Mouse (Mus musculus) CH12.LX (cell line): Measurements from ENCODE around the gene Exoc2. TPM values are rescaled to one million over a fixed set of nuclear protein-coding genes. Genes with fewer than 3 reads are reported as not detected.

Source experiments
- DNase-seq: peaks from one replicate; pipeline ENCODE4 v3.0.0-alpha.2; 2013; ENCODE audit errors: extremely low read depth
- H3K27ac ChIP-seq: 2 replicates; pipeline ENCODE4 v1.5.1; 2012; ENCODE audit warnings: low read depth, mild to moderate bottlenecking, control low read depth, moderate library complexity; ENCODE audit not compliant: insufficient read depth
- H3K27me3 ChIP-seq: replicated peaks from 2 replicates; pipeline ENCODE3; 2012; ENCODE audit warnings: inconsistent platforms
- H3K36me3 ChIP-seq, 2 experiments: replicated peaks in 1 of 2; 2 replicates each; pipeline versions ENCODE3 to v1.6.1; 2012; ENCODE audit warnings: inconsistent platforms in 1 of 2, low read length in 1 of 2, mild to moderate bottlenecking in 1 of 2, mixed read lengths in 1 of 2, moderate library complexity in 1 of 2; ENCODE audit not compliant: control insufficient read depth in 1 of 2, insufficient read depth in 1 of 2
- H3K4me1 ChIP-seq, 2 experiments: 2 replicates each; pipeline ENCODE4 v1.6.1; 2012; ENCODE audit warnings: inconsistent platforms in 1 of 2, moderate library complexity in 1 of 2; ENCODE audit not compliant: insufficient read depth in 2 of 2, control insufficient read depth in 1 of 2
- H3K4me2 ChIP-seq: 2 replicates; pipeline ENCODE4 v1.6.1; 2012; ENCODE audit warnings: low read depth, mild to moderate bottlenecking, control low read depth; ENCODE audit not compliant: poor library complexity, insufficient read depth, severe bottlenecking
- H3K4me3 ChIP-seq, 3 experiments: fragments of 150-350 bp in 1 of 3; sonication (generic) in 1 of 3; replicated peaks in 1 of 3; 2 replicates each; pipeline versions ENCODE3 to v1.5.1; 2011 to 2012; ENCODE audit warnings: low read depth in 2 of 3, low read length in 2 of 3, mild to moderate bottlenecking in 2 of 3, moderate library complexity in 2 of 3, control low read depth in 1 of 3, improper control_type of control experiment in 1 of 3, inconsistent platforms in 1 of 3, mixed read lengths in 1 of 3; ENCODE audit not compliant: poor library complexity in 1 of 3
- H3K79me2 ChIP-seq: replicated peaks from 2 replicates; pipeline ENCODE4 v1.6.1; 2012; ENCODE audit warnings: mild to moderate bottlenecking, moderate library complexity; ENCODE audit not compliant: control insufficient read depth, poor library complexity, insufficient read depth, severe bottlenecking; ENCODE audit errors: extremely low read depth
- H3K9ac ChIP-seq: 2 replicates; pipeline ENCODE4 v1.6.1; 2012; ENCODE audit warnings: low read depth, mild to moderate bottlenecking, control low read depth, moderate library complexity; ENCODE audit not compliant: insufficient read depth
- H3K9me3 ChIP-seq: replicated peaks from 2 replicates; pipeline ENCODE3; 2012; ENCODE audit warnings: low read length, inconsistent platforms, mixed read lengths
- CHD1 ChIP-seq: IDR thresholded peaks from 2 replicates; pipeline ENCODE4 v1.6.1; 2012; ENCODE audit warnings: low read depth, low read length, improper control_type of control experiment, inconsistent platforms
- CTCF ChIP-seq, 2 experiments: IDR thresholded peaks in 1 of 2; conservative IDR thresholded peaks in 1 of 2; 2 replicates each; pipeline ENCODE4 v1.5.1; 2011 to 2012; ENCODE audit warnings: low read depth in 2 of 2, low read length in 2 of 2, improper control_type of control experiment in 1 of 2, inconsistent platforms in 1 of 2, mild to moderate bottlenecking in 1 of 2, moderate library complexity in 1 of 2
- E2F4 ChIP-seq: IDR thresholded peaks from 2 replicates; pipeline ENCODE4 v1.6.1; 2011; ENCODE audit warnings: low read depth, low read length, improper control_type of control experiment; ENCODE audit not compliant: insufficient replicate concordance
- ELF1 ChIP-seq: IDR thresholded peaks from 2 replicates; pipeline ENCODE4 v1.6.1; 2014; ENCODE audit warnings: low read depth, mild to moderate bottlenecking, inconsistent platforms, low read length, improper control_type of control experiment
- HCFC1 ChIP-seq: IDR thresholded peaks from 2 replicates; pipeline ENCODE4 v1.6.1; 2012; ENCODE audit warnings: low read depth, mild to moderate bottlenecking, inconsistent platforms, low read length, improper control_type of control experiment
- JUN ChIP-seq: IDR thresholded peaks from 2 replicates; pipeline ENCODE4 v1.6.1; 2011; ENCODE audit warnings: low read depth, mild to moderate bottlenecking, low read length, improper control_type of control experiment, moderate library complexity; ENCODE audit not compliant: insufficient read depth
- JUND ChIP-seq: conservative IDR thresholded peaks from 2 replicates; pipeline ENCODE4 v1.6.1; 2011; ENCODE audit warnings: low read depth, low read length, improper control_type of control experiment
- MAFK ChIP-seq: IDR thresholded peaks from 2 replicates; pipeline ENCODE4 v1.6.1; 2011; ENCODE audit warnings: low read length, improper control_type of control experiment; ENCODE audit not compliant: insufficient replicate concordance
- MAX ChIP-seq: IDR thresholded peaks from 2 replicates; pipeline ENCODE4 v1.6.1; 2011; ENCODE audit warnings: low read length, improper control_type of control experiment
- MAZ ChIP-seq: IDR thresholded peaks from 2 replicates; pipeline ENCODE4 v1.6.1; 2012; ENCODE audit warnings: low read depth, mild to moderate bottlenecking, inconsistent platforms, low read length, improper control_type of control experiment, moderate library complexity
- MEF2A ChIP-seq: IDR thresholded peaks from 2 replicates; pipeline ENCODE4 v1.6.1; 2014; ENCODE audit warnings: low read depth, mild to moderate bottlenecking, inconsistent platforms, low read length, improper control_type of control experiment, borderline replicate concordance
- NELFE ChIP-seq: IDR thresholded peaks from 2 replicates; pipeline ENCODE4 v1.6.1; 2011; ENCODE audit warnings: low read depth, low read length, improper control_type of control experiment
- NRF1 ChIP-seq: IDR thresholded peaks from 2 replicates; pipeline ENCODE4 v1.6.1; 2014; ENCODE audit warnings: low read depth, mild to moderate bottlenecking, inconsistent platforms, low read length, improper control_type of control experiment, moderate library complexity
- POLR2A ChIP-seq: IDR thresholded peaks from 2 replicates; pipeline ENCODE4 v1.6.1; 2011; ENCODE audit warnings: low read depth, mild to moderate bottlenecking, improper control_type of control experiment, low read length
- RAD21 ChIP-seq: IDR thresholded peaks from 2 replicates; pipeline ENCODE4 v1.6.1; 2011; ENCODE audit warnings: low read depth, mild to moderate bottlenecking, low read length, improper control_type of control experiment, moderate library complexity
- RCOR1 ChIP-seq: conservative IDR thresholded peaks from 2 replicates; pipeline ENCODE4 v1.6.1; 2012; ENCODE audit warnings: low read depth, mild to moderate bottlenecking, inconsistent platforms, low read length, improper control_type of control experiment
- SIN3A ChIP-seq: IDR thresholded peaks from 2 replicates; pipeline ENCODE4 v1.6.1; 2012; ENCODE audit warnings: low read length, improper control_type of control experiment, inconsistent platforms
- SMC3 ChIP-seq: IDR thresholded peaks from 2 replicates; pipeline ENCODE4 v1.6.1; 2011; ENCODE audit warnings: low read depth, low read length, improper control_type of control experiment
- TBP ChIP-seq: conservative IDR thresholded peaks from 2 replicates; pipeline ENCODE4 v1.6.1; 2011; ENCODE audit warnings: low read depth, low read length, improper control_type of control experiment
- USF2 ChIP-seq: conservative IDR thresholded peaks from 2 replicates; pipeline ENCODE4 v1.6.1; 2011; ENCODE audit warnings: low read depth, low read length, improper control_type of control experiment
- dilution Hi-C: fragments of 300-500 bp; cut with MboI; formaldehyde crosslinking; loops from 2 replicates; pipeline ENCODE4 v1.14.3; 2020; ENCODE audit warnings: low sequenced_read_pairs; ENCODE audit not compliant: extremely low pct_unique_long_range_greater_than_20kb, extremely low pct_ligation_motif_present
- in situ Hi-C: fragments of 300-500 bp; cut with MboI; formaldehyde crosslinking; loops from 3 replicates; pipeline ENCODE4 v1.14.3; 2019; ENCODE audit warnings: low sequenced_read_pairs, low pct_ligation_motif_present, low pct_unique_long_range_greater_than_20kb, mixed read lengths
- polyA plus RNA-seq: library from polyadenylated mRNA; unstranded; fragments of >175 nt; gene quantifications from 2 replicates; pipeline ENCODE4 v1.2.1, GENCODE M21; 2012; ENCODE audit warnings: low read depth; ENCODE audit not compliant: insufficient read length
- total RNA-seq, 2 experiments: library from RNA; depleted of rRNA; stranded (reverse); fragments of 300-350 nt in 1 of 2; fragments of >200 nt in 1 of 2; gene quantifications; 2 replicates each; pipeline ENCODE4 v1.2.3; 2012 to 2014

Gene Exoc2
- total and polyA plus RNA-seq, 3 experiments: 21.1 to 33.0 (median 29.7) TPM

GRCm38 (mm10) chr13:30971047-30971446 lies 2.8 kb downstream of the Exoc2 start:
- Histone ChIP-seq H3K27ac (no peak overlapping the region), H3K9me3 (no peaks in the 10 kb centered on the region), H3K79me2 (peaks cover 39% of the 10 kb centered on the region), H3K9ac (no peak overlapping the region), H3K4me3 (no peak overlapping the region), H3K27me3 (no peaks in the 10 kb centered on the region), H3K4me2 (no peak overlapping the region), H3K36me3 (peaks cover 0 to 14% of the 10 kb centered on the region in 2 experiments), H3K4me1 (peaks cover 10 to 48% of the 10 kb centered on the region in 2 experiments)
- no peak for DNase-seq
- dilution Hi-C loops: no loop called here
- no peak for TF ChIP-seq NRF1
- no peak for TF ChIP-seq MEF2A
- TF ChIP-seq MAX: no peak
- TF ChIP-seq TBP: no peak
- no peak for TF ChIP-seq E2F4
- TF ChIP-seq POLR2A: no peak
- no peak for TF ChIP-seq SIN3A
- no peak for TF ChIP-seq JUN
- in situ Hi-C loops: no loop called here

DNA sequence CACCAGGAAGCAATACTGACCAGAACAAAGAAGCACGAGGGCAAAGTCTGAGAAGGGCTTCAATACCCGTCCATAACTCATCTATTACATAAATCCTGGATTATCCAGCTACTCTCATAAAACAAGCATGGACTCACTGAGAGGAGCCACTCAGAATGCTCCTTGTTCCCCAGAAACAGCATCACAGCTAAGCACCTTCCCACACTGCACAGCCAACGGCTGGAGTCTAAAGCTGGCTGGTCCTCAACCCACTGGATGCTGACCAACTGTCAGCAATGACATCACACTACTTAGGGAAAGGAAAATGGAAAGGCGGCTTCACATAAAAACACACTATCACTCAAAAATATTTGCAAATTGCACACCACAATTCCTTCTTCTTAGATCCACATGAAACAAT lies 5.6 kb downstream of the Exoc2 start:
- dilution Hi-C loops (no loop called here), in situ Hi-C loops (loop anchor here (10.0 kb wide), 1 partner anchor 414 kb away; no protein-coding TSS in a partner anchor)
- DNase-seq: no peak
- no peaks in the 10 kb centered on the region for H3K27me3 ChIP-seq
- H3K9ac ChIP-seq: no peak overlapping the region
- no peak overlapping the region for H3K27ac ChIP-seq
- no peak overlapping the region for H3K4me2 ChIP-seq
- peaks cover 51% of the 10 kb centered on the region for H3K79me2 ChIP-seq
- TF ChIP-seq MAFK (no peak), CTCF (conservative IDR thresholded peaks at IDR 0.05 in 1 of 2, IDR thresholded peaks at IDR 0.05 in 1 of 2; ENCODE audit: low read depth in 2 of 2, low read length in 2 of 2) (no peak), HCFC1 (no peak), E2F4 (no peak), NELFE (no peak), RCOR1 (no peak), RAD21 (no peak), MAZ (no peak), JUND (no peak), USF2 (no peak), ELF1 (no peak), SMC3 (no peak), CHD1 (no peak)
- peaks cover 0 to 26% of the 10 kb centered on the region in 2 experiments for H3K36me3 ChIP-seq
- H3K9me3 ChIP-seq: no peaks in the 10 kb centered on the region
- H3K4me3 ChIP-seq: no peak overlapping the region
- H3K4me1 ChIP-seq: peaks cover 12 to 54% of the 10 kb centered on the region in 2 experiments
